Mouse (Mus musculus) C2C12 (cell line): ENCODE results near the gene Csrnp2. TPM values are rescaled to one million over a fixed set of nuclear protein-coding genes. Genes with fewer than 3 reads are reported as not detected.
"Not testable (repeated sequence)": the region's sequence is repeated elsewhere in the genome, so short reads cannot be mapped to it uniquely, and the experiment has no call there.

ENCODE experiments used
- H3K27me3 ChIP-seq: one replicate; pipeline ENCODE4 v1.6.1; 2011; ENCODE audit not compliant: control insufficient read depth, insufficient read depth, insufficient read length
- H3K36me3 ChIP-seq: one replicate; pipeline ENCODE4 v1.6.1; 2011; ENCODE audit not compliant: control insufficient read depth, insufficient read depth
- H3K4me3 ChIP-seq: one replicate; pipeline ENCODE4 v1.5.1; 2011; ENCODE audit warnings: mild to moderate bottlenecking, control low read depth; ENCODE audit not compliant: poor library complexity, insufficient read depth, severe bottlenecking
- H3K79me2 ChIP-seq: one replicate; pipeline ENCODE4 v1.6.1; 2011; ENCODE audit not compliant: control insufficient read depth, insufficient read depth
- H3K79me3 ChIP-seq: one replicate; pipeline ENCODE4 v1.6.1; 2011; ENCODE audit warnings: low read depth, control low read depth
- H3ac ChIP-seq: one replicate; pipeline ENCODE3; 2011; ENCODE audit warnings: low read depth; ENCODE audit not compliant: control insufficient read depth, insufficient read length
- CEBPB ChIP-seq: IDR thresholded peaks from one replicate; pipeline ENCODE4 v1.6.1; 2011; ENCODE audit warnings: low read depth, mild to moderate bottlenecking, control low read depth, moderate library complexity
- CTCF ChIP-seq: IDR thresholded peaks from one replicate; pipeline ENCODE4 v1.5.1; 2011; ENCODE audit not compliant: control insufficient read depth, insufficient read depth, insufficient read length
- FOSL1 ChIP-seq: IDR thresholded peaks from one replicate; pipeline ENCODE4 v1.8.0; 2011; ENCODE audit warnings: mild to moderate bottlenecking, low read length; ENCODE audit not compliant: poor library complexity, insufficient read depth, severe bottlenecking
- MAX ChIP-seq: IDR thresholded peaks from one replicate; pipeline ENCODE4 v1.6.1; 2011; ENCODE audit warnings: mild to moderate bottlenecking, control low read depth
- MYOD1 ChIP-seq: IDR thresholded peaks from one replicate; pipeline ENCODE4 v1.6.1; 2011; ENCODE audit warnings: low read depth; ENCODE audit not compliant: control insufficient read depth, insufficient read length
- MYOG ChIP-seq: IDR thresholded peaks from one replicate; pipeline ENCODE4 v1.6.1; 2011; ENCODE audit not compliant: control insufficient read depth, insufficient read length; ENCODE audit errors: extremely low read depth
- USF1 ChIP-seq: IDR thresholded peaks from one replicate; pipeline ENCODE4 v1.6.1; 2011; ENCODE audit warnings: low read depth, mild to moderate bottlenecking, control low read depth, moderate library complexity
- polyA plus RNA-seq: library from polyadenylated mRNA; unstranded; fragments of >200 nt; fragmentation: generic; extraction: Trizol; gene quantifications from one replicate; pipeline ENCODE4 v1.2.1, GENCODE M21; 2012; ENCODE audit warnings: missing spikeins

Gene Csrnp2
- polyA plus RNA-seq, 1 experiment = 11.6 TPM

DNA sequence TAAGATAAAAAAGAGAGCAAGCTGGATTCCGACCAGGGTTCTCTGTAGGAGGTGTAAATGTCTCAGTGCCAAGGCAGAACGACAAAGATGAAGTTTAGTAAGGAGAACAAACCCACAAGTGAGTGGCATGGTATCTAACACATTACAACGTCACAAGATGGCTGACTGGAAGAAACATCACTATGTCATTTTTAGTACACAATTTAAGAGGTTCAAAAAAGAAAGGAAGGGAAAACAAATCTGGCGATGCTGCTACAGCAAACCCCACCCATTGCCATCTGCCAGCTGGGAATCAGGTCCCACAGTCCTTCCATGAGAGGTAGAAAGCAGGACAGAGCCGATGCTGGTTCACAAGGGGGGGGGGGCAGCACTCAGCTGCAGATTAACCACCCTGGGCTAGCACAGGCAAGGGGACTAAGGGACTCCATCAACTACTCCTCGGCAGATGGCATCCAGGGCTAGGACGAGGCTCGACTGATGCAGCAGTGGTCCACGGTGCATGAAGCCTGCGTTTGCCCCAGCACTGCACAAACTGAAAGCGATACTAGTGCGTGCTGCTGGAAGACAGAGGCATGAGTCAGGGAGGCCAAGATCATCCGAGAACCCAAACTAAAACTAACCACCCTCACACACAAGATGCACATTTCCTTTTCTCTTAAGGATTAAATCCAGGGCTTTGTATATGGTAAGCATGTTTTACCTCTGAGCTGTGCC lies 13.3 kb upstream of the Csrnp2 start:
- TF ChIP-seq MAX = no peak
- no peak for TF ChIP-seq CEBPB
- no peak for TF ChIP-seq FOSL1
- TF ChIP-seq MYOG = no peak
- no peak for TF ChIP-seq CTCF
- no peak for TF ChIP-seq USF1
- TF ChIP-seq MYOD1 = no peak
- Histone ChIP-seq H3K4me3 (no peak overlapping the region), H3ac (no peak overlapping the region), H3K79me2 (no peaks in the 10 kb centered on the region), H3K79me3 (no peaks in the 10 kb centered on the region), H3K36me3 (peaks cover 43% of the 10 kb centered on the region), H3K27me3 (no peaks in the 10 kb centered on the region)

DNA sequence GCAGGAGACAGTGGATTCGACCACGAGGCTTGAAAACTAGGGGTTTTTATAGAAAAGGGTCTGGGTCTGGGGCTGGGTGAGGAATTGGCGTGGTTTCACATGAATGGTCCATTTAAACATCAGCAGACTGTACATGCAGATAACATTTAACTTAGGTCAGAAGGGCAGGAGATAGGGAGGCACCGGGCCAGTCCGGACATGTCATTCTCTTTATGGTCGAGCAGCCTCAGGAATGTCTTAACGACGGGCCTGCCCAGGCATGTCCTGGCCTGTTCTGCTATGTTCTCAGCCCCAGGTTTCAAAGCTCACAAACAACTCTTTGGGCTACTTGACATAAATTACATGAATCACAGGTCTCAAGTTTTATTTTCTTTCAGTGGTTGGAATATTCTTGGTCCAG lies 4.2 kb upstream of the Csrnp2 start:
- H3K79me3 ChIP-seq, H3K36me3 ChIP-seq, H3K4me3 ChIP-seq, H3ac ChIP-seq, H3K27me3 ChIP-seq, H3K79me2 ChIP-seq: not testable (repeated sequence)

DNA sequence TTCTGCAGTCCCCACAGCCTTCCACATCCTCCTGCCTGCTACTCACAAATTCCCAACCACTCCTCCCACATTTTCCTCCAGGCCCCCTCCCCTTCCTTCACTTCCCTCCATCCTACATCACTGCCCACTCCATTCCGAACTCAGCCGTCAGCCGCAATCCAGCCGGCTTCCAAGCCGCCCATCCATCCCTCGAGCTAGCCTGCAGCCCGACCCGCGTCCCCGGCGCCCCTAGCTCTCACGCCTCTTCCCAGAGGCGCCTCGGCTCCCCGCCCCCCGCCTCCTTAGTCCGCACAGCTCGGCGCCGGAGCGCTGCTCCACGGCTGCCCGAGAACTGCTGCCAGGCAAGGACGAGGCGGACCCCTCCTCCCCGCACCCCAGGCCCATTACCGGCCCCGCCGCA lies 641 bp downstream of the Csrnp2 start:
- Histone ChIP-seq H3K79me3 (peaks cover 48% of the 10 kb centered on the region), H3K79me2 (peaks cover 54% of the 10 kb centered on the region), H3K4me3 (peak overlapping the region; percentile 73), H3ac (peak overlapping the region; percentile 94), H3K36me3 (no peaks in the 10 kb centered on the region), H3K27me3 (no peaks in the 10 kb centered on the region)
- TF ChIP-seq MAX (peak; percentile 8), MYOD1 (no peak)

DNA sequence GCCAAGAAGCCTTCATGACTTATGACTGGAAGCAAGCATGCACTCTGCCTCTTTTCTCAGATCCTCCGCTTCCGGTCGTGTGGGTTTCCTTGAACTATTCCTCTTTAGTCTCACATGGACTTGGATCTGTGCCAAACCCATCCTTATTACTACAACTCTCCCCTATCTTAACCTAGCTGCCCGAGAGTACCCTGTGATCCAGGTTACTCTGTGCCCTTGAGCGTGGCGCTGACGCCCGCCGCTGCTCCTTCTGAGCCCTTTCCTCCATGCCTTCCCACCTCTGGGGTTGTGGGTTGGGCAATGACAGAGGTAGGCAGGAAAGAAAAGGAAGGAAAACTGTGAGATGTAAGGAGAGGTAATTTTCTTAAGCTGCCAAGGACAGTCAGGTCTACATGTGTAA lies 3.3 kb downstream of the Csrnp2 start:
- no peaks in the 10 kb centered on the region for H3K27me3 ChIP-seq
- H3K79me3 ChIP-seq = peaks cover 52% of the 10 kb centered on the region
- H3K4me3 ChIP-seq = no peak overlapping the region
- H3ac ChIP-seq = no peak overlapping the region
- H3K79me2 ChIP-seq = peaks cover 75% of the 10 kb centered on the region
- H3K36me3 ChIP-seq = peaks cover 23% of the 10 kb centered on the region
- TF ChIP-seq CEBPB (no peak), USF1 (no peak), MAX (no peak), MYOG (no peak), FOSL1 (no peak), CTCF (no peak), MYOD1 (no peak)

DNA sequence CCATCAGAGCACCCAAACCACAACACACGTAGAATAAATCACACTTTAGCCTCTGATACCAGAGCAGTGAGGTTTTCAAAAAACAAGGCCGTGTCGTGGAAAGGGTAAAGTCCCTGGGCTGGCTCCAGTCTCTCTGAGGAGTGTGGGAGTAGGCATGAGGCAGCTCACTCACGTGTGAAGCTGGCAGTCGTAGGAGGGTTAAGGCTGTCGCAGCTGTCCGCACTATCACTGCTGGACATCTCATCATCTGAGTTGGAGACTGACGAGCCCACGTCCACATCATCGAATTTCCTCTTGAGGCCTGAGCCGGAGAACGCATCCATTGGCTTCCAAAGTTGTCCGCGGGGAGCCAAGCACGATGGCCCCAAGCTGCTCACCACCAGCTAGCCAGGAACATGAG lies 6.0 kb downstream of the Csrnp2 start:
- Histone ChIP-seq H3K36me3 (peaks cover 44% of the 10 kb centered on the region), H3ac (no peak overlapping the region), H3K4me3 (no peak overlapping the region), H3K27me3 (no peaks in the 10 kb centered on the region), H3K79me2 (peaks cover 67% of the 10 kb centered on the region), H3K79me3 (peaks cover 48% of the 10 kb centered on the region)
- TF ChIP-seq CEBPB = no peak
- peak; percentile 70 for TF ChIP-seq MYOD1

DNA sequence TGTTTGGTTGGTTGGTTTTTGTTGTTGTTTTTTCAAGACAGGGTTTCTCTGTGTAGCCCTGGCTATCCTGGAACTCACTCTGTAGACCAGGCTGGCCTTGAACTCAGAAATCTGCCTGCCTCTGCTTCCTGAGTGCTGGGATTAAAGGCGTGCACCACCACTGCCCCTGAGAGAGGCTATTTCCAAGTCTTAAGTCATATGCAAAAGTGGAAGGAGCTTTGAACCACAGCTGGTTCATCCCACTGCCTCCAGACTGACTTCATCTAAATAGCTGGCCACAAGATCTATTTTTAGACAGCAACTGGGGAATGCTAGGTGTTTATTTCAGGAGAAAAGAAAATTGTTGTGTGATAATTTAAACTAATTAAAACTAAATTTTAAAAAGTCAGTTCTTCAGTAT lies 7.0 kb downstream of the Csrnp2 start:
- Histone ChIP-seq H3K79me3 (peaks cover 38% of the 10 kb centered on the region), H3K36me3 (peaks cover 54% of the 10 kb centered on the region), H3K79me2 (peaks cover 57% of the 10 kb centered on the region)
- not testable (repeated sequence) for H3K4me3 ChIP-seq, H3K27me3 ChIP-seq, H3ac ChIP-seq

DNA sequence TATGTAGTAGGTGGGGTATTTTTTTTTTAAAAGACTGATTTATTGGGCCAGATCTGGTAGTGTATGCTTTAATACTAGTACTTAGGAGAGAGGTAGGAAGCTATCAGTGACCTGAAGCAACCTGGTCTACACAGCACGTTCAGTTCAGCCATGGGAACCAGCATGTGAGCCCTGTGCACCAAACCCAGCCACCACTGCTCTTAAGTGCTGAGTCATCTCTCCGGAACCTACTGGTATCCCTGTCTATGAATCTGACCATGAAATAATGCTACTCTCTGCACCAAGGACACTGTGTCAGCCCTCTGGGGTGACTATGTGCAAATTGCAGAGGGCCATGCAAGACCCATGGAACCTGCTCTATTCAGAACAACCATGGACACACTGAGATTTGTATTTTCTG lies 8.2 kb downstream of the Csrnp2 start:
- peaks cover 66% of the 10 kb centered on the region for H3K36me3 ChIP-seq
- no peak overlapping the region for H3K4me3 ChIP-seq
- peaks cover 27% of the 10 kb centered on the region for H3K79me3 ChIP-seq
- peaks cover 45% of the 10 kb centered on the region for H3K79me2 ChIP-seq
- no peak overlapping the region for H3ac ChIP-seq
- TF ChIP-seq USF1 (no peak), FOSL1 (no peak), CEBPB (no peak), MAX (no peak), MYOD1 (no peak), MYOG (no peak), CTCF (no peak)
- H3K27me3 ChIP-seq = no peaks in the 10 kb centered on the region
